Mouse (Mus musculus) olfactory bulb, adult 2 months (tissue): ENCODE measurements around the gene Rsph1.

Experiments
- CTCF ChIP-seq: fragments of 200-500 bp; IDR thresholded peaks from 2 replicates; pipeline ENCODE4 v1.5.1; 2012; ENCODE audit warnings: low read depth, mild to moderate bottlenecking, low read length, moderate library complexity; ENCODE audit not compliant: insufficient read depth
- POLR2A ChIP-seq: fragments of 200-500 bp; IDR thresholded peaks from 2 replicates; pipeline ENCODE4 v1.6.1; 2012; ENCODE audit warnings: mild to moderate bottlenecking, low read depth, low read length, moderate library complexity; ENCODE audit not compliant: insufficient read depth

GRCm38 (mm10) chr17:31266321-31266950, 10.7 kb downstream of the Rsph1 start:
- TF ChIP-seq CTCF = no peak
- no peak for TF ChIP-seq POLR2A
